Mouse (Mus musculus) adrenal gland, adult (tissue): ENCODE measurements around the gene Sub1.
A peak's percentile ranks its signal among the peaks of the same experiment; 100 is the strongest.

ENCODE experiments used
- DNase-seq, 2 experiments: peaks; one replicate each; pipeline ENCODE4 v3.0.0; 2022 to 2023; ENCODE audit warnings: low spot score in 1 of 2; ENCODE audit not compliant: inconsistent age in 2 of 2

Gene Sub1

GRCm38 (mm10) chr15:11996883-11997282 is at the start of gene Sub1:
Gene Sub1, minus strand, starts transcription at chr15:11996983.
- no peak for DNase-seq

- DNase-seq, result no peak
These were observed 43.6 kb upstream of the Sub1 start for GRCm38 (mm10) chr15:12040407-12040710.

GRCm38 (mm10) chr15:12039671-12040406 is 43.1 kb upstream of the Sub1 start:
- DNase-seq, result no peak

DNA sequence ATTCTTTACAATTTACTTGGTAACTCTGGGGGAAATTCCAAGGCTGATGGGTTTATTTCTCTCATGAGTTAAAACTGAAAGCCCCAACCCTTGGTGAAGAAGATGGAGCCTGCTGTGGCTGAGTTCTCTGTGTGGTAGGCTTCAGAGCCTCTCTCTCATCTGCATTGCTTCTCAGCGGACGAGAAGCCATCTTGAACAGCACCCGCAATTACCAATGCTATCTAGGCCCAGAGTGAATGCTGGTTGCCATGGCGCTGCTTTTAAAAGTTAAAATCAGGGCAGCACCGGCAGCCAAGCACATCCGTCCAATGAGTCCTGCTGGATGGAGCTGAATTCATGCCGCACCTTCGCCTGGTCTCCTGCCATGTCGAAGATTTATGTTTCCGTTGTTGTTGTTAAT is 42.5 kb upstream of the Sub1 start:
- DNase-seq, result no peak

GRCm38 (mm10) chr15:12037866-12038625 is 41.3 kb upstream of the Sub1 start:
- no peak for DNase-seq

DNA sequence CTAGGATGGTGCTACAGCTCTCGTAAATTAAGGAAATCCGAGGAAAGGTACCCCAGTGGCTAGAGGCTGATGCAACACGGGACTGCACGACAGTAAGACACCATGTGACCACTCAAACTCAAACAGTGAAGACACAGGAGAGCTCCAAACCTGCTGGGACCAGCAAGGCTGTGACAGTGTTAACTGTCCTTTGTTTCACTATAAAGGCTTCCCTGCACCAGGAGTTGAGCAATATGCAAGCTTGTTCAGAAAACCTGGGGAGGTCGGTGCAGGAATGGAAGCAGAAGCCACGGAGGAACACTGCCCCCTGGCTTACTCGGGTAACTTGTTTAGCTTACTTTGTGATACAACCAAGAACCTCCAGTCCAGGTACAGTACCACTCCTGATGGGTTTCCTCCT is 40.4 kb upstream of the Sub1 start:
- peak in 1 of 2 experiments; percentile 40 for DNase-seq

- no peak for DNase-seq
These were observed 39.9 kb upstream of the Sub1 start for GRCm38 (mm10) chr15:12036675-12037074.

- no peak for DNase-seq
These were observed 37.5 kb upstream of the Sub1 start for GRCm38 (mm10) chr15:12034317-12034716.

DNA sequence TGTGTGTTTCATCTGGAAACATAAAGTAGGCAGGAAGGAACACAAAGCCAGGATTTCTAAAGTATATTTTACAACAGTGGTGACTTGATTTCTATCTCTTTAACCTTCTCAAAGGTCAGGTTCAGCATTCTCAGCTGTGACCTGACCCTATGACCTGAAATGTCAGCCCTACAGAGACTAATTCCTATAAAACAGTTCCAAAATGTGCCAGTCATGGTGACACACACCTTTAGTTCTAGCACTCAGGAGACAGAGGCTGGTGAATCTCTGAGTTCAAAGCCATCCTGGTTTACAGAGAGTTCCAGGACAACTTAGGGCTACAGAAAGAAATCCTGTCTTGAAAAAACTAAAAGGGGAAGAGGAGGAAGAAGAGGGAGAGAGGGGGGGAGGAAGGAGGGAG is 36.4 kb upstream of the Sub1 start:
- no peak for DNase-seq

DNA sequence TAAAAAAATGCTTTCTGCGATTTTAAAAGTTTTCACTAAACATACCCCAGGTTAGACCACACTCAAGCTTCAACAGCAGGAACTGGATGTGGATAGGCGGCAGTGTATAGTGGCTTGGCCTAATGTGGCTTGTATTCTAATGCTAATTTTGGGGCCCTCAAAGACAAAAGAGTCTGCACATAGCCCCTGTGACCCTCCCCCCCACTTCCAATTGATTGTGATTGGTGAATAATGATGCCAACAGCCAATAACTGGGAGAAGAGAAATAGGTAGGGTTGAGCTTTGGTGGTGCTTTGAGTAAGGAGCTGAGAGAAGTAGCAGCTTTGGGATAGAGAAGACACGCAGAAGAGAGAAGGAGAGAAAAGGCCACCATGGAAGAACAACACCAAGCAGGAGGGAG is 35.7 kb upstream of the Sub1 start:
- DNase-seq, result no peak

GRCm38 (mm10) chr15:12031861-12032260 is 35.1 kb upstream of the Sub1 start:
- no peak for DNase-seq

- DNase-seq, result no peak
These were observed 33.4 kb upstream of the Sub1 start for GRCm38 (mm10) chr15:12030221-12030620.

- DNase-seq, result no peak
These were observed 31.0 kb upstream of the Sub1 start for GRCm38 (mm10) chr15:12027807-12028206.

GRCm38 (mm10) chr15:12026932-12027450 is 30.2 kb upstream of the Sub1 start:
- no peak for DNase-seq

GRCm38 (mm10) chr15:12026026-12026425 is 29.2 kb upstream of the Sub1 start:
- no peak for DNase-seq

GRCm38 (mm10) chr15:12025341-12025740 is 28.6 kb upstream of the Sub1 start:
- DNase-seq, result no peak

- DNase-seq, result no peak
These were observed 28.0 kb upstream of the Sub1 start for GRCm38 (mm10) chr15:12024791-12025268.

GRCm38 (mm10) chr15:12019443-12019842 is 22.7 kb upstream of the Sub1 start:
- DNase-seq, result no peak

GRCm38 (mm10) chr15:12018428-12018757 is 21.6 kb upstream of the Sub1 start:
- DNase-seq, result no peak

DNA sequence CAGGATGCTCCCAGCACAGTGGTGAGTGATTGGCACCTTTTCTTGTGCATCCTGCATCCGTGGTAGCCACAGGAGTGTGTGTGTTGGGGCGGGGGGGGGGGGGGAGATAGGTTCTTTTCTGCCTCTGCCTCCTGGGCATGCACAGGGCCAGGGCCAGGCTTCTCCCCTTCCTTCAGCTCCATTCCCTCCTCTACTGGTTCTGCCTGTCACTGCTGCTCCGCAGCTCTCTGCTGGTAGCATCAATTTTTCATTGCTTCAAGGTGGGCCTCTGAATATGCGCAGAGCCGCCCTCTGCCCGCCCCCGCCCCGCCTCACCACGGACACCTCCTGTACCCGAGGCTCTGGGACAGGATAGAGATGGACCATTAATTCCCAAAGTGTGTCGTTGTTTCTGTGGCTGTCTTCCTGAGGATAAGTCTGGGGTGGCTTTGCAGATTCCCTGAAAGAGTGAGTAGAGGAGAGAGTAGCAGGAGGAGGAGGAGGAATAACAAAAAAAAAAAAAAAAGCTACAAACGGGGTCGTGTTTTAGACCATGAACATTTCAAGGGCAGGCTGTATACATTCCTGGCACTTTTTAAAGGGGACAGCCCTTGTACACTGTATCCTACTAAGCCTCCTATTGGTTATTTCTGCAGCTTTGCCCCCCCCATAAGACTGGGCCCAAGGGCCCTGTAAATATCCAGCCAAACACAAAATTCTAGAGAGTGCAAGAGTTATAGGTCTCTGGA is 21.1 kb upstream of the Sub1 start:
- no peak for DNase-seq

GRCm38 (mm10) chr15:12014197-12014905 is 17.6 kb upstream of the Sub1 start:
- DNase-seq, result no peak
